Mouse (Mus musculus): ENCODE measurements around the gene Mcf2.
A peak's percentile ranks its signal among the peaks of the same experiment; 100 is the strongest.

The Mcf2 gene

DNA sequence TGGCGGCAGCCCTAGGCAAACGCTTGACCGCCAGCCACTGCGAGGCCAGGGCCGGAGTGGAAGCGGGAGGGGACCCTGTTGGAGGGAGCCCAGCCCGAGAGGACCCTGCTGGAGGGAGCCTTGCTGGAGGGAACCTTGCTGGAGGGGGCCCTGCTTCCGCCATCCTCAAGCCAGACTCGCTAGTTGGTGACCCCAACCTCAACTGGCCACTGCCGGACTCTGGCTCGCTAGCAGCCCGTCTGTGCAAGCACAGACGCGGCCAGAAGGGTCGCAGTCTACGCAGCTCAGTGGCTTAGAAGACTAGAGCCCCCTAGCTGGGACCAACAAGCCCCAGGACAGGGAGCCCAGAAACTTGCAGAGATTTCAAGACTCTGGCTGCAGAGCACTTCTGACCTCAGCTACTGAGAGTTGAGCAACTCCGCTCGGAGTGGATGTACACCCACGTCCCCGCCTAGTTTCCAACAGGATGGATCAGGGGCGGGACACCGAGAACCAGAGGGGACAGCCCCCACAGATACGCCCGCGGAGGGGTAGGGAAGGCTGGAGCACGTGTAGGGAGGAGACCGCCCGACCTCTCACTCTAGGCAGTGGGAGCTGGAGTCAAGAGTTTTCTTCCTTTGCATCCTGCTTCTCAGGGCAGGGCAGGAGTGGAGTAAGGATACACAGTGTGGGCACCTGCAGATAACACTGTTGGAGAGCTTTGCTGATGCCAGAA, at the start of gene Mcf2:
Gene Mcf2, minus strand, starts transcription at position 346 of the 715 bp plus-strand sequence.
- DNase-seq: no peak

GRCm38 (mm10) chrX:60187726-60188125, 8.8 kb upstream of the Mcf2 start:
- DNase-seq: no peak

DNA sequence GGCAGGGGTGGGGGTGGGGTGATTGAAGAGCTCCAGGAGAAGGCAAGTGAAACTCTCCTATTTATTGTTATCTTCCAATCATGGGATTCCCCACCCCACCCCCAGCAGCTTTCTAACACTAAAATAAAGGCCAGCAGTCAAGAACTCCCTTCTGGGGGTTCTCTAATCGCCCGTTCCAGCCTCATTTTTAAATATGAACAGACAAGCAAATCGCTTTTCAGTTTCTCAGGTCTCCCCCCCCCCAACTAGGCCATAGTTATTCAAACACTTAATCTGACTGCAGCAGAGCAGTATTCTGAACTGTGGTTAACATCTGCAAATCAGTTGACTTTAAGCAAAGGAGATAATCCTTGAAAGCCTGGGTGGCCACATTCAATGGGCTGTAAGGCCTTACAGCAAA, 3.7 kb upstream of the Mcf2 start:
- no peak for DNase-seq

DNA sequence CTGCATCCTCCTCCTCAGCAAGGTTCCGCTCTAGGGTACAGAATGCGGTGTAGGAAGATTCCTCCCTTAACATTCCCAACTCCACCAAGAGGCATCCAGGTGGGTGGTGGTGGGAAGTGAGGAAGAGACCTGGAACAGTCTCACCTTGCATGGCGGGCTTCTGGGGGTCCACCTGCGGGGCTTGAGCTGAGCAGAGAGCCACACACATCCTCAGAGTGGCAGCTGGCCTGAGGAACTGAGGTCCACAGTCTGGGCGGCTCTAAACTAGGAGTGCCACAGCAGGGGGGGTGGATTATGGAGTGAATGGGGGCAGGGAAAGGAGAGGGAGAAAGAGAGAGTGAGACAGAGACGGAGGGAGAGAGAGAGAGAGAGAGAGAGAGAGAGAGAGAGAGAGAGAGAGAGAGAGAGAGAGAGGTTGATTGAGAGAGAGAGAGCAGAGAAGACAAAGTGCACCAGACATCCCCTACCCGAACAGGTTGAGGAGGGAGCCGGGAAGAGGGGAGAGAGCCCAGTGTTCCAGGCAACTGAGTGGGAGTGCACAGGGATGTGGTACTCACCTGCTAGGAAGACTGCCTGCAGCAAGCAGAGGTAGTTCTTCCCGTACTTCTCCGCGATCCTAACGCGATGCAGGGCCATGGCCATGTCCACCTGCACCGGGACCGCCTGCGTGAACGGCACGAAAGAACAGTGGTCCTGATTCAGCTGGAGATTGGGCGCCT, 705 bp downstream of the Mcf2 start:
- no peak for DNase-seq

GRCm38 (mm10) chrX:60170106-60170505, 8.8 kb downstream of the Mcf2 start:
- no peak for DNase-seq

- no peak for DNase-seq
Observed at GRCm38 (mm10) chrX:60169511-60169910, 9.4 kb downstream of the Mcf2 start.

GRCm38 (mm10) chrX:60168796-60169195, 10.1 kb downstream of the Mcf2 start:
- DNase-seq: no peak

DNA sequence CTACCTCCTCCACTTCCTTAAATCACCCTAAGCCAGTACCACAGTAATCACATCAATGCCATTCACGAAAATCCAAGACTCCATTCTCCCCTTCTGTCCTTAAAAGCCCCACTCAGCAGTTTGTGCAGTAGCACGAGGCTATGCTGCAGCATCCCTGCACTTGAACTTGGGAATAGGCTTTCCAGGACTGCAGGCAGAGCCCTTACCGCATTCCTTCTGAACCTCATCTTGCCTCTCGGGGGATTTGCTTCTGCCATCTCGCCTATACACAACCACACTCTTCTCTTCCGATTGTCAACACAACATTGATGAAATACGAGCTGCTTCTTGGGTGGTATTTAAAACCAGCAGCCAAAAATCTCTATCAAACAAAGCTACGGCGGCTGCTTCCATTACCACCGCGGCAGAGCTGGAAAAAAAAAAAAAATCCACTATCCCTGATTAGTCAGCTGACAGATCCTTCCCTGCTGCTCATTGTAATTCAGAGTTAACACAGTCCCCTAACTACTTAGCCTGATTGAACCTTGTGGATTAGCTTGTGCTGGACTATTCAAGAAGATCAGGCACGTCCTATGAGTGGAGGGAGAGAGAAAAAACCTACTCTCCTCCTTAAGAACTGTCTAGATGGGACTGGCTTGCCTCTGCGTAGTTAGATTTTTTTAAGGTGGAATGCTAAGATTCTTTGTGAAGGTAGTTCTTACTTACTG, 31.5 kb downstream of the Mcf2 start:
- no peak for DNase-seq

DNA sequence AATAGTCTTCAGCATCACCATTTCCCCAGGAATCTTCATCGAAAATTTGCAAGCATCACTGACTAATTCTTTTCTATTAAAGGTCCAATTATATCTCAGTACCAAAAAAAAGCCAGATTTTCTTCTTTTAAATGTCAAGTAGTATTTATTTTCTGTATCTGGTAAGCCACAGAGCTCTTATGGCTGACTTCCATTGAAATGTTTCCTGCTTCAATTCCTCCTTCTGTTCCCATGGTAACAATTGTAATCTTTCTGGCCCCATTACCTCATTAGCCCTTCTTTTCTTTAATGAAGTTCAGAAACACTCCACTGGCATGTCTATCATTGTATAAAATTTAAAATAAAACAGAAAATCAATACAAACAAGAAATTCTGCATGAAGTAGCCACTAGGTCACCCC, 103.5 kb downstream of the Mcf2 start:
- DNase-seq: no peak

GRCm38 (mm10) chrX:60055185-60055584, 123.7 kb downstream of the Mcf2 start:
- DNase-seq: no peak

GRCm38 (mm10) chrX:60054745-60055144, 124.1 kb downstream of the Mcf2 start:
- DNase-seq: no peak

- DNase-seq: no peak
Observed at GRCm38 (mm10) chrX:60026654-60027053, 152.2 kb downstream of the Mcf2 start.

GRCm38 (mm10) chrX:60021595-60021994, 157.3 kb downstream of the Mcf2 start:
- DNase-seq: no peak

- DNase-seq: no peak
Observed at GRCm38 (mm10) chrX:60021007-60021406, 157.9 kb downstream of the Mcf2 start.

DNA sequence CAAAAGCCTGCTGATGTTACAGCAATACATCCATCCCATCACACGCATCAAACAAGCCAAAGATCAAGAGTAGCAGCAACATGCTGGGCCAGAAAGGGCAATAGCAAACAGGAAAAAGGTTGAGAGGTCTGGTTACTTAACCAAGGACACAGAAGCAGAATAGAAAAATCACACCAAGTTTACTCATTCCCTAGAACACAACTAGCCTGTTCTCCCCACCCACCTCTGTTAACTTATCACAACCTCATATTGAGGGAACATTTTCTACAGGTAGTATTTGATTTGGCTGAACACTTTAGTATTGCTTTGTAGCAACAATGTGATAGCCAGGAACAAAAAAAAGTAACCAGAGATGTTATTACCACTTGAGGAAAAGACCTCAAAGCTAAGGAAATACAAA, 164.3 kb downstream of the Mcf2 start:
- DNase-seq: no peak

DNA sequence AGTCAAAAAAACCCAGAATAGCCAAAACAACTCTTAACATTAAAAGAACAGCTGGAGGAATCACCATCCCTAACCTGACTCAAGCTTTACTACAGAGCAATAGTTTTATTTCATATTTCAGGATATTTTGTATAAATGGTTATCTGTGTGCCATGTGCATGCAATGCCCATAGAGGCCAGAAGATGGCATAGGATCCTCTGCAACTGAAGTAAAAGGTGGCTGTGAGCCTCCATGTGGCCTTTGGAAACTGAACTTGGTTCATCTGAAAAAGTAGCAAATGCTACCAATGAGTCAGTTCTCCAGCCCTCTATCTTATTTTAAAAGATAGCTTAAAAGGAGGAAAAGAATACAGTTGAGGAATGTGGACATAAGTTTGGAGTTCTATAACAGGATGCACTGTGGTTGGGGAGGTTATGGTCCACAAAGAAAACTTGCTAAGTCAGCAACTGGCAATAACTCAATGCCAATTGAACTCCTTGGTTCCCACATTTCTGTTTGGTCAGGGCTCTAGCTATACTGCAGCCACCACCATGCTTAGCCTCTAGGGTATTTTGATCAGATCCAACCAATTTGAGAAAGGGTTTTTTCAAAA, 165.7 kb downstream of the Mcf2 start:
- DNase-seq: peak; percentile 6

Measured in cerebellum, adult 11 months (tissue).